Mouse (Mus musculus) monocyte, adult 2 months (primary cell): ENCODE results near the gene Snx4.

Source experiments
- DNase-seq, 2 experiments: peaks; one replicate each; pipeline ENCODE4 v3.0.0; 2022; ENCODE audit warnings: low spot score in 2 of 2, low read depth in 1 of 2

Gene Snx4

DNA sequence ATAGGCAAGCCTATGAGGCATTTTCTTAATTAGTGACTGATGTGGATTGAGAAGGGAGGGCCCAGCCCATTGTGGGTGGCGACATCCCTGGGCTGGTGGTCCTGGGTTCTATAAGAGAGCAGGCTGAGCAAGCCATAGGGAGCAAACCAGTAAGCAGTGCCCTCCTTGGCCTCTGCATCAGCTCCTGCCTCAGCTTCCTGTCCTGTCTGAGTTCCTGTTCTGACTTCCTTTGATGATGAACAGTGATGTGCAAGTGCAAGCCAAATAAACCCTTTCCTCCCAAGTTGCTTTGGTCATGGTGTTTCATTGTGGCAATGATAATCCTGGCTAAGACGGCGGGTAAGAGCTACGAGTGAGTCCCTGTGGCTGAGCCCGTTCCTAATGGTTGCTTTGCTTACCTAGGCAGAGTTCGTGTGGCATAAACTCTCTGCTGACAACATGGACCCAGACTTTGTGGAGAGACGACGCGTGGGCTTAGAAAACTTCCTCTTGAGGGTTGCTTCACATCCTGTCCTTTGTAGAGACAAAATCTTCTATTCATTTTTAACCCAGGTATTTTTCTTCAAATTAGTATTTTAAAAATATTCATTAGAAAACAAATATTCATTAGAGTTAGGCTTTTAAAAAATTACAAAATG is 16.5 kb downstream of the Snx4 start:
- no peak for DNase-seq

DNA sequence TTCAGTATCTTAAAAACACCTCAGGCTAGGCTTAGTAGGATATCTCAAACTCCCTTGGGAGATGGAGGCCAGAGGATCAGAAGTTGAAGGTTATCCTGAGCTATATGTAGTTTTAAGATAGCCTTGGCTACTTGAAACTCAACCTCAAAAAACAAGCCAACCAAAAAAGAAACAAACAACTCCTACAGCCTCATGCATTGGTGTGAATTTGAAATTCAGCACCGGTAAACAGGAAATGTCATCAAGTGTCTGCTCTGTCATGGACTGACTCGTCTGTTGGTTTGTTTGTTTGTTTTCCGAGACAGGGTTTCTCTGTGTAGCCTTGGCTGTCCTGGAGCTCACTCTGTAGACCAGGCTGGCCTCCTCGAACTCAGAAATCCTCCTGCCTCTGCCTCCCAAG is 20.6 kb downstream of the Snx4 start:
- no peak for DNase-seq

- DNase-seq = no peak
Observed at GRCm38 (mm10) chr16:33283079-33283478, 31.8 kb downstream of the Snx4 start.

GRCm38 (mm10) chr16:33288536-33288935 is 37.3 kb downstream of the Snx4 start:
- no peak for DNase-seq

GRCm38 (mm10) chr16:33289981-33290380 is 38.7 kb downstream of the Snx4 start:
- DNase-seq = no peak

DNA sequence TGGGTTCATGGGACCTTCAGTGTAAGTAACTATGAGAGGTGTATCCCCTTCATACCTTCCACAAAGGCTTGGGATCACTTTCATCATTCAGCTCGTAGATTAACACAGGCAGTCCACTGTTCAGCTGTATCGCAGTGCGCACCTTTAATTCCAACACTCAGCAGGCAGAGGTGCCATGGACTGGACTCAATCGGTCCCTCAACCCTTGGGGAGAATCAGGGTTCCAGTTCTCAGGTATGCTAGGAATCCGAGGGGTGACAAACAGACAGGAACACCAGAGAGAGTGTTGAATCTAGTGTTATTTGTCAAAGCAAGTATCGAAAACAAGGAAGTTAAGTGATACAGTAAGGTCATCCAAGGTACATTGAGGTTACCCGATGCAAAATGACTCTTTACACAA is 41.0 kb downstream of the Snx4 start:
- DNase-seq = no peak

DNA sequence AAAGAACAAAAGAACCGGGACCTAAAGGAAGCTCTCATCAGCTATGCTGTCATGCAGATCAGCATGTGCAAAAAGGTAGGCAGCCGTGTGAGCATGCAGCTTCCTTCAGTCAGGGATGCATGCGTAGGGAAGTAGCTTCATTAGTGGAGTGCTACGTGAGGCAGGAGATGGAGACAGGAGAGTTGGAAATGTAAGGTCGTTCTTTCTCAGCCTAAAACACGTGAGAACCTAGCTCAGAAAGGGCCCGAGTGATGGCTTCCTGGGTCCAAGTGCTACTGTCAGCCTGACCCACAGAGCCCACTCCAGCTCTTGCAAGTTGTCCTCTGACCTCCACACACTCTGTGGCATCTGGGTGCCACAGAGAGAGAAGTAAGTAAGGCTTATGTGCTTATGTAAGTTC is 43.4 kb downstream of the Snx4 start:
- DNase-seq = no peak

- no peak for DNase-seq
Observed at GRCm38 (mm10) chr16:33295321-33295720, 44.1 kb downstream of the Snx4 start.

DNA sequence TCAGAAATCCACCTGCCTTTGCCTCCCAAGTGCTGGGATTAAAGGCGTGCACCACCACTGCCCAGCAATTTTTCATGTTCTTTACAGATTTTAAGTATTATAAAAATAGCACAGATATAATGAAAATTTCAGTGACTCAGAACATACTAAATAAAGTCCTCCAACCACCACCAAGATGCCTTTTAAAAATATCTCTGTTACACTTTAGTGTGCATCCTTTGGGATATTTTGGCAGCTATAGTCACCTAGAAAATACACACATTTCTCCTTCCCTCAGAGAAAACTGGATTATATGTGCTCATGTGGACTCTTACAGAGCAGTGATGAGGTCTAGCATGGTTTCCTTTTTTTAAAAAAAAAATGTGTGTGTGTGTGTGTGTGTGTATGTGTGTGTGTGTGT is 46.3 kb downstream of the Snx4 start:
- no peak for DNase-seq

- peak in 1 of 2 experiments; percentile 33 for DNase-seq
Observed at GRCm38 (mm10) chr16:33306633-33307070, 55.4 kb downstream of the Snx4 start.

- no peak for DNase-seq
Observed at GRCm38 (mm10) chr16:33307761-33308160, 56.5 kb downstream of the Snx4 start.

GRCm38 (mm10) chr16:33309066-33309465 is 57.8 kb downstream of the Snx4 start:
- no peak for DNase-seq

GRCm38 (mm10) chr16:33315611-33316010 is 64.4 kb downstream of the Snx4 start:
- no peak for DNase-seq

DNA sequence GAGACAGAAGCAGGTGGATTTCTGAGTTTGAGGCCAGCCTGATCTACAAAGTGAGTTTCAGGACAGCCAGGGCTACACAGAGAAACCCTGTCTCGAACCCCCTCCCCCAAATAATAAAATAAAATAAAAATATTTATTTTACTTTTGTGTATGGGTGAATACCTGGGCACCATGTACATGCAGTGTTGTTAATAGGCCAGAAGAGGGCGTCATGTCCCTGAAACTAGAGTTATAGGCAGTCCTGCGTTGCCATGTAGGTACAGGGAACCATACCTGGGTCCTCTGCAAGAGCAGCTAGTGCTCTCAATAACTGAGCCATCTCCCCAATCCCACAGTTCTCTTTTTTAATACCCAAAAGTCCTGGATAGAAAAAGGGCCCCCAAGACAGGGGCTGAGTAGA is 66.4 kb downstream of the Snx4 start:
- DNase-seq = no peak

DNA sequence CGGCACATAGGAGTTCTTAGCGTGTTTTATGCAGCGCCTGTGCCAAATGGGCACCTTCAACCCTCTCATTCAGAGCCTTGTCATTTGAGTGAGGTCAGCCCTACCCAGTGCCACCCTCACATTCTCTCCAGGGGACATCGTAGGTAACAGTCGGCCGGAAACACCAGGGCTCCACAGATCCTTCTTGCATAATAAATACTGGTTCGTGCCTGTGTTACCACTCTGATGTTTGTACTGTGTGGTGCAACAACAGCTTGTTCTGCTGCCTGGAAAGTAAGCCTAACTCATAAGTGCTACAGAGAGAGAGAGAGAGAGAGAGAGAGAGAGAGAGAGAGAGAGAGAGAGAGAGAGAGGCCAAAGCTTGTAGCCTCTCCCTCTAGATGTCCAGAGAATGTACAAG is 66.8 kb downstream of the Snx4 start:
- no peak for DNase-seq

GRCm38 (mm10) chr16:33325704-33326455 is 74.6 kb downstream of the Snx4 start:
- DNase-seq = no peak

DNA sequence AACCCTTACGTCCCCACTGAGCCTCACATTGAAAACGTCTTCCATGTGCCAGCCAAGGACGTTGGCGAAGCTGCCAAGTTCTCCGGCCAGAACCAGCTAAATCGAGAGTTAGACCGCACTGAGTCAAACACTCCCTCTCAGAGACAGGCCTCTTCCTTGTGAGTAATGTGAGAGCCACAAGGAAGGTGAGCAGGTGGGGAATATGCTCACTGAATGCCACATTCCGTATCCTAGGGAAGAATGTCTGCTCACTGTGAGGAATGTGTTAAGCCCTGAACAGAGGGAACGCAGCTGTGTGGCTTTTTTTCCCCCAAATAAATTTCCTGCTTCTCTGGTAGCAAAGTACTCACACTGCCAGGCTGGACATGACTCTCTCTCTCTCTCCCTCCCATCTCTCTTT is 75.3 kb downstream of the Snx4 start:
- DNase-seq = no peak

DNA sequence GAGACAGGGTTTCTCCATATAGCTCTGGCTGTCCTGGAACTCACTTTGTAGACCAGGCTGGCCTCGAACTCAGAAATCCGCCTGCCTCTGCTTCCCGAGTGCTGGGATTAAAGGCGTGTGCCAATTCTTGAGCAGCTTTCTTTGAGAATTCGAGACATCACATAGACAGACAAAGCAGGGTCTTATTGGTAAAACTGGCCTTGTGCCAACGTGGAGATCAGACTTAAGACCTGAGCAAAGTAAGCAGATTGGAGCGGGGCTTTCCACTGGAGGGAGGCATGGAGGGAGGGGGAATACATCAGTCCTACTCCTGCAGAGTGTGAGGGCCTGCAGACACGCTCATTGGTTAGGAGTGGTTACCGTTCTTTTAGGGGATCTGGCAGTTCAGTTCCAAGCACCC is 75.9 kb downstream of the Snx4 start:
- no peak for DNase-seq

DNA sequence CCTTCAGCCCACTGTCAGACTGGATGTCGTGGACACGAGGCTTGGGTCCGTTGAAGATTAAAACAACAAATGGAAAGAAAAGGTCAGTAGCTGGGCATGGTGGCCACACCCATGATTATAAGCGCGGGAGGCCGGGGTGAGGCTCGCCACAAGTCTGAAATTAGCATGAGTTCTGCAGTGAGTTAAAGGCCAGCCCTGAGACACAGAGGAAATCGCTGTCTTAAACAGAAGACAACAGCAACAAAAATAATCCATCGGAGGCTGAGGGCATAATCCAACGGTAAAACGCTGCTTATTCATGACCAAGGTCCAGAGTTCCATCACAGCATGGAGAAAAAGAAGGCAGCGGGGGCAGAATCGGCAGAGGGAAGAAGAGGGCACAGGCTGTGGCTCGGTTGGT is 81.8 kb downstream of the Snx4 start:
- no peak for DNase-seq

- peak; percentile 1 to 12 for DNase-seq
Observed at GRCm38 (mm10) chr16:33337177-33337576, 85.9 kb downstream of the Snx4 start.

DNA sequence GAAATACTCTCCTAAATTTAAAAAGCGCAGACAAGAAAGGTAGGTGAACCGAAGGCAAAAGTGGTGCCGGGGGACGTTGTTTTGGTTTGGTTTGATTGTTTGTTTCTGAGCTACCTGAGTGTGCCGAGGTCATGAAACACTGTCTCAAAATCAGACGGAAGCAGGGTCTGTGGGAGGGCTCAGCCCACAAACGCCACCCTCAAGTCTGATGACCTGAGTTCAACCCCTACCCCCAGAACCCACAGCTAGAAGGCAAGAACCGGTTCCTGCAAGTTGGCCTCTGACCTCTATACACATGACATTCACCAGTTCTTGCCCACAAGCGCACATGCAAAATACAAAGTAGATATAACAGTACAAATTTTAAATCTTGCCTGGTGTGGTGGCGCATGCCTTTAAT is 86.4 kb downstream of the Snx4 start:
- no peak for DNase-seq

DNA sequence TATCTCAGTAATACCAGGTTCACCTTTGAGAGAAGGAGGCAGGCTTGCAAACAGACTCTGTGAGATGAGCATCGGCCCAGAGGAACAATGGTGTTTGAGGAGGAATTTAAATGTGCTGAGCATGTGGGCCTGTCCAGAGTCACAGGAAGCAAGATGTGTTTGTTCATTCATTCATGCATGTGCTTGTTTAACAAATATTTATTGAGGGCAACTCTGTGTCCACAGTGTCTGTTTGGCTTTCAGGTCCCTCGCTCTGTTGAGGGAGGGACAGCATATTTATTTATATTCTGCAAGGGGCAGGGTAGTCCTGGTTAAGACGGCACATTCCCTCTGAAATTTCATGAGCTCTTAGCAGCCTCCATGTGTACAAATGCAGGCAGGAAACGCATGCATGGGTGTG is 87.2 kb downstream of the Snx4 start:
- DNase-seq = no peak

- no peak for DNase-seq
Observed at GRCm38 (mm10) chr16:33339476-33339875, 88.2 kb downstream of the Snx4 start.
